Mouse (Mus musculus): Measurements from ENCODE around the gene App. TPM values are rescaled to one million over a fixed set of nuclear protein-coding genes. Genes with fewer than 3 reads are reported as not detected.

The App gene
- total and polyA plus RNA-seq, 3 experiments = 90.6 to 142 (median 141) TPM

DNA sequence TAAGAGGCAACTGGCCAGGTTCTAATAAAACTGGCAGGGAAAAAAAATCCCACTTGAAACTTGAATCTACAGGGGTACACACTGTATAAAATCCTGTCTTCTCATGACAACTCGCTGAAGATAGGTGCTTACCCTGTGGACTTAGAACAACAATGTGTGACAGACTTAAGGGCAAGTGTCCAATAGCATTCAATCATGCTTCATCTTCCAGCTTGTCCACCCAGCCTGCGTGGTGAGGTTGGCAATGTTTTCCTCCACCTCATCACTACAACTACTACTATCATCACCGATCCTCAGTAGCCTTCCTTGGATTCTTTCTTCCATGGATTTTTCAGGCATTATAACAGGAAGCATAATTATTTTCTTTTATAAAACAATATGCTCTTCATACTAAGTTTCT, 29.7 kb downstream of the App start:
- WGBS = 66% methylated on average over 3 of the region's 3 CpGs
- Histone ChIP-seq H3K36me3 (ENCODE audit: control insufficient read depth, insufficient read depth, low read length) (peaks cover 25% of the 10 kb centered on the region), H3K4me1 (ENCODE audit: control insufficient read depth, insufficient read depth, low read length) (peaks cover 14% of the 10 kb centered on the region), H3K4me3 (no peak overlapping the region), H3K9ac (ENCODE audit: low read depth, low read length) (no peak overlapping the region), H3K27me3 (ENCODE audit: control insufficient read depth, insufficient read depth, low read length) (no peaks in the 10 kb centered on the region), H3K79me2 (replicated peaks; ENCODE audit: control insufficient read depth, insufficient read depth, low read length) (peaks cover 5% of the 10 kb centered on the region), H3K27ac (no peak overlapping the region)
- intact Hi-C loops (cut with DNase I) = no loop called here
- no peak for DNase-seq
- TF ChIP-seq CTCF (IDR thresholded peaks at IDR 0.05) (no peak), EP300 (IDR thresholded peaks at IDR 0.05; ENCODE audit: insufficient read depth, low read depth, low read length) (no peak), POLR2A (IDR thresholded peaks at IDR 0.05; ENCODE audit: insufficient read depth, low read depth, low read length) (no peak)

DNA sequence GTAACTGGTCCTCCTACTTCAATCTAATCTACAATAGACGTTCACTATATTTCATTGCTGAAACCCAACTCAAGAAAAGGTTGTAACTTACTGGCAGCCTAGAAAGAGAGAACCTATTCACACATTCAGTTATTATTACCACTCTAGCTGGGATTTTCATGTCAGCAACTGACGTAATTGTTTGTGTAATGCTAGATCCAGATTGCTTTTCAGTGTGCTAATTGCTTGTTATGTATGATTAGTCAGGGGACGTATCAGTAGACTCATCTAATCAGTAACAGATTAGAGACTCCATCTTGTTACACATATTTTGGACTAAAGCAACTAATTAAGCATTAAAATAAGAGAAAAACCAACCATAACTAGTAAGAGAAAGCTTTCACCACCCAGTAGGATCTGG, 30.4 kb downstream of the App start:
- intact Hi-C loops (cut with DNase I) = no loop called here
- H3K9ac ChIP-seq (ENCODE audit: low read depth, low read length) = no peak overlapping the region
- H3K27me3 ChIP-seq (ENCODE audit: control insufficient read depth, insufficient read depth, low read length) = no peaks in the 10 kb centered on the region

DNA sequence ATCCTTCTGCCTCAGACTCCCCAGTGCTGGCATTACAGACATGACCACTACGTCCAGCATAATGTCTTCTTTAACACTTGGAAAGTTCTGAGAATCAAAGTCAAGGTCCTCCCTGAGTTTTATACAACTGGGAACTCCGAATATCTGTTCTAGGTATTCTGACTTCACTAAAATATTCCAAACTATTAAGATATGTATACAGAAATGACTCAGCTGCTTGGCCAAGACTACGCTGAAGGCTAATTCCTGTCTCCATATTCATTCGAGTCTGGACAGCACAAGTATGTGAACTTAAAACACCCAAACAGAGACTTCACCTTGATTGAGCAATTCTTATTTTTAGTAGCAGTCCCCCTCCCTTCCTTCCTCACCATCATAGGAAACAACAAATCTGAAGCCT, 32.2 kb downstream of the App start:
- Histone ChIP-seq H3K79me2 (replicated peaks; ENCODE audit: control insufficient read depth, insufficient read depth, low read length) (peaks cover 5% of the 10 kb centered on the region), H3K27ac (peak overlapping the region; percentile 33; the same call in 1 of the 2 replicates), H3K36me3 (ENCODE audit: control insufficient read depth, insufficient read depth, low read length) (peaks cover 9% of the 10 kb centered on the region), H3K4me3 (no peak overlapping the region), H3K9ac (ENCODE audit: low read depth, low read length) (no peak overlapping the region), H3K4me1 (ENCODE audit: control insufficient read depth, insufficient read depth, low read length) (peaks cover 10% of the 10 kb centered on the region), H3K27me3 (ENCODE audit: control insufficient read depth, insufficient read depth, low read length) (no peaks in the 10 kb centered on the region)
- WGBS = 68% methylated on average over 4 of the region's 4 CpGs
- intact Hi-C loops (cut with DNase I) = no loop called here
- no peak for TF ChIP-seq POLR2A (IDR thresholded peaks at IDR 0.05; ENCODE audit: insufficient read depth, low read depth, low read length)
- TF ChIP-seq CTCF (IDR thresholded peaks at IDR 0.05) = no peak
- no peak for TF ChIP-seq EP300 (IDR thresholded peaks at IDR 0.05; ENCODE audit: insufficient read depth, low read depth, low read length)
- DNase-seq = no peak

More for the DNA sequence above, 30.4 kb downstream of the App start:
- WGBS = 72% methylated on average over 3 of the region's 3 CpGs
- peaks cover 5% of the 10 kb centered on the region for H3K79me2 ChIP-seq (replicated peaks; ENCODE audit: control insufficient read depth, insufficient read depth, low read length)
- TF ChIP-seq POLR2A (IDR thresholded peaks at IDR 0.05; ENCODE audit: insufficient read depth, low read depth, low read length) (no peak), CTCF (IDR thresholded peaks at IDR 0.05) (no peak), EP300 (IDR thresholded peaks at IDR 0.05; ENCODE audit: insufficient read depth, low read depth, low read length) (no peak)
- peaks cover 11% of the 10 kb centered on the region for H3K4me1 ChIP-seq (ENCODE audit: control insufficient read depth, insufficient read depth, low read length)
- no peak overlapping the region for H3K27ac ChIP-seq
- DNase-seq = no peak
- H3K4me3 ChIP-seq = no peak overlapping the region
- peaks cover 25% of the 10 kb centered on the region for H3K36me3 ChIP-seq (ENCODE audit: control insufficient read depth, insufficient read depth, low read length)

DNA sequence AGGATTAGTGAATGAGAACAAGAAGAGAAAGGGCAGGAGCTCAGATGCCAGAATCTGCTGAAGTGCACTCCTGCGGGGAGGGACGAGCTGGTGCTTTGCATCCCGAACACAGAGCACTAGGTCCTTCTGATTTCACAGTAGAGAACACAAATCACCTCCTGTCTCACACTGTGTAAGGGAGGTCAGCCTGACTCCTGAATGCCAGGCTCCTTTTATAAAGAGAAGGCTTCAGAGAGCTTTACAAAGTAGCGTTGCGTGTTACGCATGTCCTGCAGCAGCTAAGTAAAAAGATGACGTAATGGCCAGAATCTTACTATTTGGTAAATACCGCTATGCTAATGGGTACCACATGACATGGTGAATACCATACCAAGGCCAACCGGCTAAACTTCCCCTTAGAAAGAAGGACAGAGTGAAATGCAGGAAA, 34.4 kb downstream of the App start:
- no peak for DNase-seq
- peaks cover 9% of the 10 kb centered on the region for H3K4me1 ChIP-seq (ENCODE audit: control insufficient read depth, insufficient read depth, low read length)
- no peak overlapping the region for H3K4me3 ChIP-seq
- WGBS = 77% methylated on average over 9 of the region's 9 CpGs
- no peaks in the 10 kb centered on the region for H3K27me3 ChIP-seq (ENCODE audit: control insufficient read depth, insufficient read depth, low read length)
- no peak for TF ChIP-seq CTCF (IDR thresholded peaks at IDR 0.05)
- TF ChIP-seq EP300 (IDR thresholded peaks at IDR 0.05; ENCODE audit: insufficient read depth, low read depth, low read length) = no peak
- no peak overlapping the region for H3K27ac ChIP-seq
- H3K36me3 ChIP-seq (ENCODE audit: control insufficient read depth, insufficient read depth, low read length) = peaks cover 9% of the 10 kb centered on the region
- H3K79me2 ChIP-seq (replicated peaks; ENCODE audit: control insufficient read depth, insufficient read depth, low read length) = peaks cover 2% of the 10 kb centered on the region; the same call in 1 of the 2 replicates
- H3K9ac ChIP-seq (ENCODE audit: low read depth, low read length) = no peak overlapping the region
- intact Hi-C loops (cut with DNase I) = no loop called here

DNA sequence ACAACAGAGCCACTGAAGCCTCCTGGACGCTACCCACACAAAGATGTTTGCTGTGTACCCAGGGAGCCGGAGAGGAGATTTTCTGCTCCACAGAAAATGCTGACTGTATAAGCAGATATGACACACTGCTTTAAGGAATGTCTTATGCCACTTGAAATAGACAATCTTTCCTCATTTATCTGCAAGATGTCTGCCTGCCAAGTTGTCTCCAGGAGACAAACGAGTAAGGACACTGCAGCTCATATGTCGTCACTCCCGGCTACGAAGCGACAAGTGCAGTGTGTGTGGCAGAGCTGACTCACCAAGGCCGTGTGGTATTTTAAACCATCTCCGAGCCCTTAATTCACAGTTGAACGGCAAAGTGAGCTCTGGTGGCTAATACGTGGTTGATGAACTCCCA, 36.2 kb downstream of the App start:
- H3K36me3 ChIP-seq (ENCODE audit: control insufficient read depth, insufficient read depth, low read length) = peaks cover 18% of the 10 kb centered on the region
- peaks cover 2% of the 10 kb centered on the region; the same call in 1 of the 2 replicates for H3K79me2 ChIP-seq (replicated peaks; ENCODE audit: control insufficient read depth, insufficient read depth, low read length)
- peaks cover 14% of the 10 kb centered on the region for H3K4me1 ChIP-seq (ENCODE audit: control insufficient read depth, insufficient read depth, low read length)
- H3K9ac ChIP-seq (ENCODE audit: low read depth, low read length) = no peak overlapping the region
- no peaks in the 10 kb centered on the region for H3K27me3 ChIP-seq (ENCODE audit: control insufficient read depth, insufficient read depth, low read length)
- 0 out of 2 replicates have a peak overlapping the region, but pooled peaks have one; percentile 0 for H3K27ac ChIP-seq
- DNase-seq = no peak
- H3K4me3 ChIP-seq = no peak overlapping the region
- 52% methylated on average over 11 of the region's 11 CpGs for WGBS
- TF ChIP-seq EP300 (IDR thresholded peaks at IDR 0.05; ENCODE audit: insufficient read depth, low read depth, low read length) (no peak), POLR2A (IDR thresholded peaks at IDR 0.05; ENCODE audit: insufficient read depth, low read depth, low read length) (no peak), CTCF (IDR thresholded peaks at IDR 0.05) (no peak)
- intact Hi-C loops (cut with DNase I) = no loop called here

DNA sequence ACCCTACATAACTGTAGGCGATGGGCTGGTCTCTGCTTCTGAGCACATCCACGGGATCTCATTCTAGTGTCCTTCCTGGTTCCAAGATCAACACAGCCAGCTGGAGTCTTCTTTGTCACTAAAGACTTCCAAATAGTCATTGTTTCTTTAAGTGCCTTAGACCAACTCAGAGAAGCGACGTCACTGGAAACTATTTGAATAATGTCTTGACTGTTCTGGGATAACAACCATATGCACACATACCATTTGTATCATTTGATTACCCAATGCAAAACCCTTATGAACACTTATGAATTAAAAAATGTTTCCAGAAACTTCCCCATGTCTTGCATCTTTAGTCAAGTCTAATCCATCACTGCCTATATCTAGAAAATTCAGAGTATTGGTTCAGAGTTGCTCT, 37.5 kb downstream of the App start:
- 66% methylated on average over 4 of the region's 4 CpGs for WGBS
- Histone ChIP-seq H3K4me1 (ENCODE audit: control insufficient read depth, insufficient read depth, low read length) (peaks cover 18% of the 10 kb centered on the region), H3K4me3 (no peak overlapping the region), H3K27me3 (ENCODE audit: control insufficient read depth, insufficient read depth, low read length) (no peaks in the 10 kb centered on the region), H3K36me3 (ENCODE audit: control insufficient read depth, insufficient read depth, low read length) (peaks cover 13% of the 10 kb centered on the region), H3K79me2 (replicated peaks; ENCODE audit: control insufficient read depth, insufficient read depth, low read length) (peaks cover 2% of the 10 kb centered on the region), H3K9ac (ENCODE audit: low read depth, low read length) (no peak overlapping the region), H3K27ac (no peak overlapping the region)
- TF ChIP-seq POLR2A (IDR thresholded peaks at IDR 0.05; ENCODE audit: insufficient read depth, low read depth, low read length) = no peak
- no peak for TF ChIP-seq CTCF (IDR thresholded peaks at IDR 0.05)
- no peak for DNase-seq
- intact Hi-C loops (cut with DNase I) = no loop called here

Measured in heart, adult 2 months (tissue).